Mouse (Mus musculus) mouse embryonic stem cell (cell line): ENCODE measurements around the gene Pwwp2b.

Experiments
- in situ Hi-C, 2 experiments: fragments of 300-500 bp; cut with MboI; formaldehyde crosslinking; loops; 1 replicate in 1 of 2; 3 replicates in 1 of 2; pipeline ENCODE4 v1.14.3; 2019 to 2020; ENCODE audit warnings: low sequenced_read_pairs in 2 of 2, low pct_unique_long_range_greater_than_20kb in 1 of 2, mixed read lengths in 1 of 2; ENCODE audit not compliant: unreplicated experiment in 1 of 2

The Pwwp2b gene

DNA sequence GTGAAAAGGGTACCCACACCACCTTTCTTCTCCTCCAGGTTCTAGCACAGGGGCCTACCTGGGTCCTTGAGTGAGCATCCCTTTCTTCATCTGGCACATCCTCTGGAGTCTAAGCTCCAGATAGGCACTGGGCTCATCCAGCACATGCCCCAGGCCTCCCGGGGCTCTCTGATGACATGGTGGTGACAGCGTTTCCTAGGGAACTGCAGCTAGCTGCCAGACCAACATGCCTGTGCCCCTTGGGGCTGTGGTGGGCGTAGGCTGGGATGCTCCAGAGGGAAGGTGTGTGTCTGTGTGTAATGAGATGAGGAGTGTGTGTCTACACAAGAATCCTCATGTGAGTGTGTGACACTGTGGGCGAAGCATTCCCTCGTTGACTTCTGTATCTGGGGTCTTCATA lies 31.3 kb downstream of the Pwwp2b start:
- in situ Hi-C loops, result no loop called here

DNA sequence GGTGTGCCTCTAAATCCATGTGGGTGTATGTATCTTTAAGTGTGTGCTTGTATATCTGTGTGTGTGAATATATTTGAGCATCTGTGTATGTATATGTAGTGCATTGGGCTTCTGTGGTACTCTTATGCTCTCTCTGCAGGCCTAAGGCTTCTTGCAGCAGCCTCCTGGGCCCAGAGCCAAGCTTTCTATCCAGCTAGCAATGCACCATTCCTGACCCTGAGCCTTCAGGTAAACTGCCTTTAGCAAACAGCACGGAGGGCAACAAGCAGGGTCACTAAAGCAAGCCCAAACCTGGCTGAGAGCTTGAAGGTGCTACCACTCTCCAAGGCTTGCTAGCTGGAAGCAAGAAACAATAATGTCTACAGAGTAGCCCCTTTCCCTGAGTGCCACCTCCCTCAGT lies 31.8 kb downstream of the Pwwp2b start:
- in situ Hi-C loops, result no loop called here

DNA sequence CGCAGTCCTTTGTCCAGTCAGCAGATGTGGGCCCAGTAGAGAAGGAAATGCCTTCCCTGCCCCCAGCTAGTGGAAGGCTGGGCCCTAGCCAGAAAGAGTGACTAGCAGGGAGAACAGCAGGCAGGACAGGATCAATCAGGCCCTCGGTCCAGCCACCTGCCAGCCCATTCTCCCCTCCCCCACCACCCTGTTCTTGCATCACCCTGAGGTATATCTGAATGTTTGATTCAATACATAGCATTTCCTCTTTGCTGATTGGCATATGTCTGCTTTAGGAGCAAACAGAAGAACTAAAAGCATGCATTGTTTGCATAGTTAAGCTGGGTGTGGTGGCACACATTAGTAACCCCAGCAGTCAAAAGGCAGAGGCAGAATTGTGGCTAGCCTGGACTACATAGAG lies 32.9 kb downstream of the Pwwp2b start:
- in situ Hi-C loops, result no loop called here

DNA sequence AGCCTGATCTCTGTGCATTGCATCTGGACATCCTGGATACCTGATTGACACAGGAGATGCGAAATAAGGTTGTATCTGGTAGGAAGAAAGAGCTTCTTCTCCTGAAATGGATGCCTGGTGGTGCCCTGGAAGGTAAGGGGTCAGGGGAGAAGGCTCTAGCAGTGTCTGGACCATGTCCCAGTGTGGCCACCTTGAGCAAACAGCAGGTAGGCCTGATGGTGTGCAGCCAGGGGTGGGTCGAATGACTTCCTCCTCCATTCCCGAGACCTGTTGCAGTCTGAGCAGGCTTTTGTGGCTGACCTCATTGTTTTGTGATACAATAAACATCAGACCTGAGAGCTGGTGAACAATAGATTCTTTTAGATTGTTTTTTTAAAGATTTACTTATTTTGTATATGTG lies 33.8 kb downstream of the Pwwp2b start:
- in situ Hi-C loops, result no loop called here

DNA sequence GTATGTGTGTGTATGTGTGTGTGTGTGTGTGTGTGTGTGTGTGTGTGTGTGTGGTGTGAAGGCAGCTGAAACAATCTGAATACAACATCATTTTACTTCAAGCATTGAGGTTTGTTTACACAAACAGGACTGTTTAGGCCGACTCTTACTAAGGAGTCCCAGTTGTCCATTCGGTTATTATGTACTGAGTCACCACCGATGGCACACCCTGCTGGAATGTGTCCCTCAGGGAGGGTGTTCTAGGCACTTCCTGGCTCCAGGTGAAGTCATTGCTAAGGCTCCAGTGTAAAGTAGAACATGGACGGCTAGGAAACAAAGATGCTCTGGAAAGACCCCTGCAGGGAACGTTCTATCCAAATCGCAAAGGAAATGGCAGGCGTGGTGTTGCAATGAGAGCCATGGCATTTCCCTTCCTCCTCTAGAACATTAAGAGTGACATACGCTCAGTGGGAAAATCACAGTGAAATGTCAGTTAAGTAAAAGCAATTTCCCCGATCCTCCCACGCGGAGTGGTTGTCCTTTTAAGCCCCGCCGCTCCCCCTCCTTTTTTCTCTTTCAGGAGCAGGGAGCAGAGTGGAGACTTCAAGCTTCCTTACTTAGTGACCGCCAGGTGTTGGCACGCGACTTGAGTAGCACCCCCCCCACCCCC lies 37.1 kb downstream of the Pwwp2b start:
- in situ Hi-C loops, result no loop called here

DNA sequence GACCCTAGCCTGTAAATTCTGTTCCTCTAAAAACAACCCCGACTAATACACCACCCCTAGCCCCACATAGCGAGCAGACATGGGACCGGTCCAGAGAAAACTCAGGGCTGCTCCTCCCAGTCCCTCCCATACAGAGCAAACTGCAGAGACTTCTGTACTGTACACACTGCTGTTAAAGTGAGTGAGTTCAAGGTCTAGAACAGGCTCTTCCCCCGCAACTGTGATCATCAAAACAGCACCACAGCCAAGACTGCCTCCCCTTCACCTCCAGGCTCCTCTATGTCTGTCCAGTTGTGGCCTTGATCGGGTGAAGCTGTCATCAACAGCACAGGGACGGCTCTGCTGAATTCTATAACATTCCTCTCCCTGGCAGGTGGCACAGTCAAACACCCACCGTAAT lies 40.3 kb downstream of the Pwwp2b start:
- in situ Hi-C loops, result no loop called here

DNA sequence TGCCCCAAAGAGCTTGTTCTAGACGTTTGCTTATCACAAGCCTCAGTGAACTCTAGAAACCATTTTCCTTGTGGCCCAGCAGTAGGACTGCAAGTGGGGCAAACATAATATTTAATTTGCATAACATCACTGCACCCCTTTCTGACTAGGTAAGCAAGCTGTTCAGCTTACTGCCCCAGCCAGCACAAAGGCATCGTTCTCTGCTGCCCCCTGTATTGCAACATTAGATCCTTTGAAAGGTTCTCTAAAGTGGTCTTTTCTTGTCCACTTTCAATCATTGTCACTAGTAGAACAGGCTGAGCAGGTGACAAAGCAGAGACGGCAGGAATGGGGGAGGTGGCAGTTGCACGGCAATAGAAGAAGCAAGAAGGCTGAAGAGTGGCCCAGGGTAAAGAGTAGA lies 45.1 kb downstream of the Pwwp2b start:
- in situ Hi-C loops, result loop anchor here in 1 of 2 experiments (5.0 to 10.0 kb wide), 2 partner anchors 56 to 89 kb away; no protein-coding TSS in a partner anchor

DNA sequence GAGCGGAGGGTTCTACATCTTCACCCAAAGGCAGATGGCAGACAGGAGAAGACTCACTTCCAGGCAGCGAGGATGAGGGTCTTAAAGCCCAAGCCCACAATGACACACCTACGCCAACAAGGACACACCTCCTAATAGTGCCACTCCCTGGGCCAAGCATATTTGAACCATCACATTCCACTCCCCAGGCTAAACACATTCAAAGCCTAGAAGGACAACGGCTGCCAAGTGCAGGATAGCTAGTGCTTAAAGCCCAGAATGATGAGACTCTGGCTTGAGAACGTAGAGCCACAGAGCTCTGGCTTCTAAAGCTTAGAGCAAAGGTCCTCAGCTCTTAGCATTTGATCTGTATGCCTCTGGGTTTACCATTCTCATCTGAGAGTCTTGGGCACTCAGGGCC lies 45.8 kb downstream of the Pwwp2b start:
- in situ Hi-C loops, result loop anchor here in 1 of 2 experiments (5.0 to 10.0 kb wide), 2 partner anchors 57 to 89 kb away; no protein-coding TSS in a partner anchor

DNA sequence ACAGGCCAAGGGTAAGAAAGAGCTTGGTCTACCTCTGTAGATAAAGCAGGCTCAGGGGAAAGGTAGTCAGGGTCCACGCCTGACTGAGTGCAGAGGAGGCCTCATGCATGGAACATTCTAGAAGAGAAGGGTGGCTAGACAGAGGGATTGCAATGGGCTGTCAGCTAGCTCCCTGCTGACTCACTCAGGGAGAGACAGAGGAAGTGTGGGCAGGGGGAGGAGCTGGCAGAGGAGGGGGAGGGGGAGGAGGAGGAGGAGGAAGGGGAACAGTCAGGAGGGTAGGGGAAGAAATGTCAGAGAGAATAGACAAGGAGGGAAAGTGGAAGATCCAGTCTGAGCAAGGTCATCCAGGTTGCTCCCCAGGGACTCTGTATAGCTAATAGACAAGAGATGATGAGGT lies 47.4 kb downstream of the Pwwp2b start:
- in situ Hi-C loops, result loop anchor here in 1 of 2 experiments (10.0 kb wide), 1 partner anchor 91 kb away; no protein-coding TSS in a partner anchor

DNA sequence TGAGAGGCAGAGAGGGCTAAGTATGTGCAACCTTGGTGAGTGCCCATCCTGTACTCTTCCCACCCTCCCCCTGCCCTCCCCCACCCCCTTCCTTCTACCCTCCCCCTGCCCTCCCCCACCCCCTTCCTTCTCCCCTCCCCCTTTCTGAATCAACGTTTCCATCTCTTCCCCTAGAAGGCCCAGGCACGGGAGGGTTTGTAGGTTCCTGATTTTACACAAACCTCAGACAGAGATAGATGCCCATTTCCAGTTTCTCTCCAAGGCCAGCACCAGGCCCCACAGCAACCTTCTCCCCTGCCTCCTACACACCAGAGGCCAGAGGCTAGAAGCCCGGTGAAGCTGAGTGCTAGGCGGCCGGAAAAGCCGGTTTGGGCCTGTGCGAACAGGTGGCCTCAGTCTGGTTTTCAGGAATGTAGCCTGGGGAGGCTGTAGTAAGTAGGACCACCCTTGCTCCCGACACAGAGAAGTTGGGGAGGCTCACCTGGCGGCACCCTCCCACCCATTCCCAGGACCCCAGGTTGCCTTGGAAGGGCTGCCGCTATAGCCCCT lies 48.3 kb downstream of the Pwwp2b start:
- in situ Hi-C loops, result loop anchor here in 1 of 2 experiments (10.0 kb wide), 1 partner anchor 92 kb away; no protein-coding TSS in a partner anchor

DNA sequence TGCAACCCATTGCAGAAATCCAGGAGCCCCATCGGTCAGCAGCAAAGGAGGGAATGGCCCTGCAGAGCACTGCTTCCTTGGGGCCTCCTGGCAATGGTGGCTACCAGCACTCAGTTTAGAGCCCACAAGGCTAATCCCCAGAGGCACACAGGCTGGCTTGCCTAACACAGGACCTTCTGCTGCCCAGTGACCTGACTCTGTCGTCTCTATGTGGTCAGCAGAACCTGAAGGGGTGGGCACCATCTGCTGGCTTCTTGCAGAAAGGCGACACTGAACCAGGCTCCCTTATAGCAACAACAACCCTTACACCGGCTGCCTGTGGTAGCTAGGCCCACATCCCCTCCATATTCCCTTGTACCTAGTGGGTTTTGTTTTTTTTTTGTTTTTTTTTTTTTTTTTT lies 50.2 kb downstream of the Pwwp2b start:
- in situ Hi-C loops, result loop anchor here in 1 of 2 experiments (10.0 kb wide), 1 partner anchor 94 kb away; no protein-coding TSS in a partner anchor

DNA sequence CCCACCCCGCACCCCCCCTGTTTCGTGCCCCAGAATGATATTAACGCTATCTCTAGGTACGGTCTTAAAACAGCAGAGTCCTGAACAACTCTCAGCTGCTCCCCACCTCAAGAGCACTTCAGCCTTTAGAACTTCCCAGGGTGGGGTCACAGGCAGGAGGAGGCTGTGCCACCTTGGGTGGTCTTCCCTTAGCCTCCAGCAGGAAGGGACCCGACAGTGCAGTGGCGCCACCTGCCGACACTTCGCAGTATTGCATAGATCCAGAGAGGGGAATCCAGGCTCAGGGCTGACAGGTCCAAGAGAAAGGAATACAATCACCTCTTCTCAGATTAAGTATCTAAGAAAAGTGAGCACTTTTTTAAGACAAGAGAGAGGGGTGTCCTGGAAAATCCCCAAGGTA lies 51.1 kb downstream of the Pwwp2b start:
- in situ Hi-C loops, result loop anchor here in 1 of 2 experiments (10.0 kb wide), 1 partner anchor 95 kb away; no protein-coding TSS in a partner anchor

DNA sequence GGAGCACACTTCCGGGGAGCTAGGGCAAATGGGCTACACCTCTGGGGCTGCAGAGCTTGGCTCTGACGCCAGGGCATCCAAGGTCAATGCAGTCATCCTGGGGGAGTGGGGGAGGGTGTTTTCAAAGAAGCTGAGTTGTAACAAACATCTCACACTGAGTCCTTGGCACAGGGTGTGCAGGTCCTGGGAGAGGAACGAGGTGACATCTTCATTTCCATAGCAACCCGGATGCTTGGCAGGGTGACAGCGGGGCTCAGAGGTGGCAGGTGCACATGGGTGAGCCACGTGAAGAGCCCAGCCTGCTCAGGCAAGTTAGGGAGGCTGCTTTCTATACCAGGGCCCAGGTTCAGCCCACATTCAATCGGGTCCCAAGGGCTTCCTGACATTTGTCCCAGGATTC lies 52.1 kb downstream of the Pwwp2b start:
- in situ Hi-C loops, result loop anchor here in 1 of 2 experiments (5.0 kb wide), 2 partner anchors 68 to 177 kb away; no protein-coding TSS in a partner anchor

DNA sequence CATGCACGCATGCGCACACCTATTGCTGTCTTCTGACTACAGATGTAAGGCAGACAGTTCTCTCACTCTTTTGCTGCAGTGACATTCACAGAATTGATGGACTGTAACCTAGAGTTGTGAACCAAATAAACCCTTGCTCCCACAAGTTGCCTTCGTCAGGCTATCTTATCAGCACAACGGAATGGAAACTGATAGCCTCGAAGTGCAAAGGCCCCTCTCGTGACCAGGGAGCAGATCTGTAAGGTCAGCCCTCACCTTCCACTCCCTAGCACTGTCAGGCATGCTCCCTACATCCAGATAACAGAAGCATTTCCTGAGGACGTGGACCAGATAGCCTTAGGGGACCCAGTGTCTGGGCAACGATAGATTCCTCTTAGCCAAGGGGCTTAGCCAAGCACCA lies 53.2 kb downstream of the Pwwp2b start:
- in situ Hi-C loops, result loop anchor here in 1 of 2 experiments (5.0 kb wide), 2 partner anchors 69 to 176 kb away; no protein-coding TSS in a partner anchor

DNA sequence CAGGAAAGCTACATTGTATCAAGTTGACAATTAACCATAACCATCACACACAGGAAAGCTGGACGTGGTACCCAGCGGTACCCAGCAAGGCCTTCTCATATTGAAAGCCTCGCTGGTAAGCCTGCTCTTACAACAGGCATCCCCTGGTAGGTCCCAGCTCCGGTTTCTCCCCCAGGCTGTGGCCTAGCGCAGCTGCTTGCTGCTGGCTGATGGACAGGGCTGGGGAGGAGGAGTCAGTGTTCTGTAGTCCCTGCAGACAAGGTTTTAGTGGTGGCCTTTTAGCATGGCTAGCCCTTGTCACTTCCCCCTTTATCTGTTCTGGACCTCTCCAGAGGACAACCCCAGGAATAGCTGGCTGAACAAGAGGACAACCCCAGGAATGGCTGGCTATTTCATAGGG lies 54.0 kb downstream of the Pwwp2b start:
- in situ Hi-C loops, result loop anchor here in 1 of 2 experiments (5.0 kb wide), 2 partner anchors 70 to 175 kb away; no protein-coding TSS in a partner anchor

DNA sequence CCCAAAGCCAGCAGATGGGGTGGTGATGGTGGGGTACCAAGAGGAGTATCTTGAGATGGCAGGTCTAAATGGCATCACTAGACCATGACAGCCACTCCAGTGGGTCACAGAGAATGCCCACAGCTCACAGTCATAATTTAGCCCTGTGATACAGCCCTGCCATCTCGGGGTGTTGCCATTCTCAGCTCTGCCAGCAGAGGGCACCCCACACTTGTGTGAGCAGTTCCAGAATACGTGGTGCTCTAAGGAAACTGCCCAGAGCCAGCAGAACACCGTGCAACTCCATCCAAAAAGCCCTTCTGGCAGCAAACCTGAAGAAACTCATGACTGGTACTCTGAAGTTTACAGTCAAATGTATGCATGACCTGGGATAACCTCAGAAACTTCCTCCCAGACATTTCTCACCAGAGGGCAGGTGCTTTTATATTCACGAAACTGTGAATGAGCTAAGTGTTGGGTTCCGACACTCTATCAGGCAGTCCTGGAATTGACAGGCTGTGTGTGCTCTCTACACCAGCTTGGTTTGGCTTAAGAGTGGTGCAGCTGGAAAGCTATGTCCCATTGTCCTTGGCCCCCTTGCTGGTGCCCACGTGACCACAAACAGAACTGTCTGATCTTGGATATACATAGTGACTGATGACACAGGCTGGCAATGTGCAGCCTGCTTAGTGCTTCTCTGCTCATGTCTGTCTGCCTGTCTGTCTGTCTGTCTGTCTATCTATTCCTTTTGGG lies 55.2 kb downstream of the Pwwp2b start:
- in situ Hi-C loops, result loop anchor here in 1 of 2 experiments (5.0 kb wide), 2 partner anchors 71 to 174 kb away; no protein-coding TSS in a partner anchor

DNA sequence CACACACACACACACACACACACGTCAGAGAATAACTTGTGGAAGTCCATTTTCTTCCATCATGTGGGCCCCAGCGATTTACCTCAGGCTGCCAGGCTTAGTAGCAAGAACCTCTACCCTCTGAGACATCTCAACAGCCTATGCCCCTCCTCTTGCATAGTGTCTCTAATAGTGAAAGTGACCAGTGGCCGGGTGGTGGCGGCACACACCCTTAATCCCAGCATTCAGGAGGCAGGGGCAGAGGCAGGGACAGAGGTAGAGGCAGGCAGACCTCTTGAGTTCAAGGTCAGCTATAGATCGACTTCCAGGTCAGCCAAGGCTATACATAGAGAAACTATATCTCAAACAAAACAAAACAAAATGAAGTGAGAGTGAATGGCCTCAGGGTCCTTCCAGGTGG lies 56.0 kb downstream of the Pwwp2b start:
- in situ Hi-C loops, result loop anchor here in 1 of 2 experiments (5.0 kb wide), 2 partner anchors 72 to 173 kb away; no protein-coding TSS in a partner anchor

DNA sequence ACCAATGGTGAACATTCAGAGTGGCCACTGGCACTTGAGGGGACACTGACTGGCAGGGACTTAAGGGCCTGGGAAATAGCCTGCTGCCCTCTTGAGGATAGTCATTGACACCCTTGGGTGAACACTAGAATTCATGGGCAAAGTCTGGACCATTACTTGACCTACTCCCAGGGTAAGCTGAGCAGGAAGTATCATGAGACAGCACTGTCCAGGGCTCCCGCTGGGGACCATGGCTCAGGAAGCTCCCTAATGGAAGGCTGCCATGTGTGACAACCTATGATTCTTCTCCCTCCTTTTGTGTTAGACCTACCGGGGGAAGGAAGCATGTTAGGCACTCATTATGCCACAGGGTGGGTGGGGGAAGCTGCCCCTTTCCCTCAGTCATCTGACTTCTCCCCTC lies 58.8 kb downstream of the Pwwp2b start:
- in situ Hi-C loops, result no loop called here
